Mouse (Mus musculus) testis, adult 2 months (tissue): ENCODE results near the gene Tubgcp3.

ENCODE experiments used
- CTCF ChIP-seq: fragments of 200-500 bp; IDR thresholded peaks from 2 replicates; pipeline ENCODE4 v1.5.1; 2012; ENCODE audit warnings: low read depth, mild to moderate bottlenecking, inconsistent platforms, low read length, moderate library complexity; ENCODE audit not compliant: control insufficient read depth, insufficient read depth, insufficient replicate concordance
- POLR2A ChIP-seq: fragments of 200-500 bp; IDR thresholded peaks from 2 replicates; pipeline ENCODE4 v1.6.1; 2012; ENCODE audit warnings: low read depth, mild to moderate bottlenecking, inconsistent platforms, low read length, moderate library complexity; ENCODE audit not compliant: control insufficient read depth

DNA sequence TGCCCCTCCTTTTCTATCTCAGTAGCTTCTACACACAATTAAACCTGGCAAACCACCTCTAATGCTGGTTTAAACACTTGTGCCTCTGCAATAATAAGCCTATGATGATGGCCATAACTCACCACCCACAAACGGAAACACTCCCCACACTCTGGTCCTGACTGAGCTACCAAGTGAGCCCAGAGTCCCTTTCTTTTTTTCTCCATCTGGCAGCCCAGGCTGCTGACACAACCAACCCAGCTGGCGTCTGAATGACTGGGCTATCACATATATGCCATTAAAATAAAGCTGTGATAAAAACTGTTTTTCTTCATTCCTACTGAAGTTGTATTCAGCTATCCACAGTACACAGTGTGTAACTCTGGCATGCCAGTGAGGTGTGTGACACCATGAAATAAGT, 36.7 kb downstream of the Tubgcp3 start:
- TF ChIP-seq CTCF = no peak
- no peak for TF ChIP-seq POLR2A
